Mouse (Mus musculus): ENCODE data around the gene Zfand3. TPM values are rescaled to one million over a fixed set of nuclear protein-coding genes. Genes with fewer than 3 reads are reported as not detected.

The Zfand3 gene
- polyA plus RNA-seq, 1 experiment from 2014 or later, result 62.8 TPM

DNA sequence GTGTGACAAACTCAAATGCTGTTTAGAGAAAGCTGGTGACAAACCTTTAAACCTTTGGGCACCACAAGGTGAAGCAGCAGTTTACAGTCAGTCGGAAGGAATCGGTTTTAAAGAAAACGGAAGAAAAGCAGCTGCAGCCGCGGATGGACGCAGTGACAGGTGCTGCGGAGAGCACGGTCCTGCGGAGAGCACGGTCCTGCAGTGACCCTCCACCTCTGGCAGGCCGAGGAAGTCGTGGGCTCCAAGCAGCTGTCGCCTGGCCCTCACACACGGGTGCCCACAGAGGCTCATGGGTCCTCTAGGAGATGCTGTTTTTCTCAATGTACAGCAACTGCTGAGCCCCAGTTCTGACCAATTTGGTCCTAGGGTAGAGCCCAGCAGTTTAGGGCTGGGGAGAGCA, 217.1 kb downstream of the Zfand3 start:
- Histone ChIP-seq H3K27me3 (ENCODE audit: low read depth, poor library complexity, severe bottlenecking) (no peaks in the 10 kb centered on the region), H3K9me3 (replicated peaks) (no peaks in the 10 kb centered on the region), H3K36me3 (peaks cover 6% of the 10 kb centered on the region; the same call in 1 of the 2 replicates), H3K4me1 (peaks cover 41% of the 10 kb centered on the region), H3K4me3 (no peak overlapping the region), H3K27ac (no peak overlapping the region)
- no peak for DNase-seq (ENCODE audit: low spot score)
- 84% methylated on average over 14 of the region's 14 CpGs for WGBS

DNA sequence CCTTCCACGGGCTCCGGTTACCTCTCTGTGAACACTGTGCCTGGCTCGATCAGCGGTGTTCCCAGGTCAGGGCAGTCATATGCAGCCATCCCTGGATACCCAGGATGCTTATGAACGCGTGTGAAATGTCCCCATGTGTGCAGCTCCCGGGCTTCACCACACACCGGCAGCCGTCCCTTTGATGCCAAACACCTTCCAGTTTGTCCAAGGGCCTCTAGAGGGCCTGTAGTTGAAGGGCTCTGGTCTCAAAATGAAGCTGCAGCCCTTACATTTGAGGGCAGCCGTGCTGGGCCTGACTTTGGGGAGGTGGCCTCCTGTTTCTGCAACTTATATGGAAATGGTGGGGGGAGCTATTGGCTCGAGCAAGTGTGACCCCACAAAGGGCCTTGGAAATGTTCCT, 217.8 kb downstream of the Zfand3 start:
- no peak overlapping the region for H3K27ac ChIP-seq
- H3K36me3 ChIP-seq, result peaks cover 6% of the 10 kb centered on the region; the same call in 1 of the 2 replicates
- H3K4me3 ChIP-seq, result no peak overlapping the region
- no peaks in the 10 kb centered on the region for H3K27me3 ChIP-seq (ENCODE audit: low read depth, poor library complexity, severe bottlenecking)
- no peaks in the 10 kb centered on the region for H3K9me3 ChIP-seq (replicated peaks)
- peaks cover 37% of the 10 kb centered on the region for H3K4me1 ChIP-seq
- DNase-seq (ENCODE audit: low spot score), result no peak
- 70% methylated on average over 11 of the region's 11 CpGs for WGBS

DNA sequence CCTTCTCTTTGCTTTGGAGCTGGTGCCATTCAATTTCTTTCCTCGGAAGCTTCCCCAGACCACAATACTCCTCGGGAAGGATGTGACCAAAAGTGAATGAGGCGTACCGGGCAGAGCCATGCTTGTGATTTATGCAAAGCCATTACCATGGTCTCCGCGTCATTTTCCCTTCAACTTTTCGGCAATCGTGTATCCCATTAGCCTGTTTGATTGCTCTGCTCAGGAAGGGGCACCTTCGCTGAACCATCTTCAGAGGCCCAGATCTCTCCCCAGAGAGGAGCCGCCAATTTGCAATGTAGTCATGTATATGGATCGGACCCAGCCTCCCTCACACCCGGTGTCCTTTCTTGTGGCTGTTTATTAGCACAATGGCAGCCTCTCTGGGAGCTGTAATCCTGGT, 218.3 kb downstream of the Zfand3 start:
- no peak overlapping the region for H3K4me3 ChIP-seq
- H3K27me3 ChIP-seq (ENCODE audit: low read depth, poor library complexity, severe bottlenecking), result no peaks in the 10 kb centered on the region
- H3K36me3 ChIP-seq, result peaks cover 6% of the 10 kb centered on the region; the same call in 1 of the 2 replicates
- no peaks in the 10 kb centered on the region for H3K9me3 ChIP-seq (replicated peaks)
- peaks cover 37% of the 10 kb centered on the region for H3K4me1 ChIP-seq
- 82% methylated on average over 12 of the region's 12 CpGs for WGBS
- DNase-seq (ENCODE audit: low spot score), result no peak
- no peak overlapping the region for H3K27ac ChIP-seq

DNA sequence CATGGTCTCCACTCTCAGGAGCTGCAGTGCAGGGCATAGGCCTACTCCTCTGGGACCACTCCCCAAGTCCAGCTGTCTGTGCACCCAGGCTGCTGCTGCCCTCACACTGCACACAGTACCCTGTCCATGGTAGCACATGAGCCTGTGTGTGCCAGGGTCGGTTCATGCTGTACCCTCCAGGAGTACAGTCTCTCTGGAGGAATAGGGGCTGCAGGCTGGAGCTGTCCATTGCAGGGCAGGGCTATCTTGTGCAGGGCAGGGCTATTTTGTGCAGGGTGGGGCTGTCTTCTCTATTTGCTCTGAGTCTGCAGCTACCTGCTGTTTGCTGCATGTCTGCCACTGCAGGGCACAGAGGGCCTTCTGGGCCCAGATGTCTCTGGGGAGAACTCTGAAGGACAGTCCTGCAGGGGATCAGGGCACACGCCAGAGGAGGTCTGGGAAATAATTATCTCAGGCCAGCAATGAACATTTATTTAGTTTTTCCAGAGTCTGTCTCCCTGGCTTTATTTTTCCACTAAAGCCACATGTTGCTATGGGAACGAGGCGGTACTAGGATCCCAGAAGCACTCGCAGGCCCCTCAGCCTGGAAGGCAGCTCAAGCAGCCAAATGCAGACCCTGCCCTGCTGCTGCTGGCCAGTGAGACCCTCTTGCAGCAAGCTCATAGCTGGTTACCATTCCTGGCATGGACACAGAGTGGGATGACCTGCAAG, 220.7 kb downstream of the Zfand3 start:
- no peaks in the 10 kb centered on the region for H3K36me3 ChIP-seq
- H3K9me3 ChIP-seq (replicated peaks), result no peaks in the 10 kb centered on the region
- 72% methylated on average over 5 of the region's 5 CpGs for WGBS
- H3K27ac ChIP-seq, result peak overlapping the region; percentile 46; the same call in 1 of the 2 replicates
- no peak for DNase-seq (ENCODE audit: low spot score)
- peaks cover 44% of the 10 kb centered on the region for H3K4me1 ChIP-seq
- no peaks in the 10 kb centered on the region for H3K27me3 ChIP-seq (ENCODE audit: low read depth, poor library complexity, severe bottlenecking)
- H3K4me3 ChIP-seq, result no peak overlapping the region

DNA sequence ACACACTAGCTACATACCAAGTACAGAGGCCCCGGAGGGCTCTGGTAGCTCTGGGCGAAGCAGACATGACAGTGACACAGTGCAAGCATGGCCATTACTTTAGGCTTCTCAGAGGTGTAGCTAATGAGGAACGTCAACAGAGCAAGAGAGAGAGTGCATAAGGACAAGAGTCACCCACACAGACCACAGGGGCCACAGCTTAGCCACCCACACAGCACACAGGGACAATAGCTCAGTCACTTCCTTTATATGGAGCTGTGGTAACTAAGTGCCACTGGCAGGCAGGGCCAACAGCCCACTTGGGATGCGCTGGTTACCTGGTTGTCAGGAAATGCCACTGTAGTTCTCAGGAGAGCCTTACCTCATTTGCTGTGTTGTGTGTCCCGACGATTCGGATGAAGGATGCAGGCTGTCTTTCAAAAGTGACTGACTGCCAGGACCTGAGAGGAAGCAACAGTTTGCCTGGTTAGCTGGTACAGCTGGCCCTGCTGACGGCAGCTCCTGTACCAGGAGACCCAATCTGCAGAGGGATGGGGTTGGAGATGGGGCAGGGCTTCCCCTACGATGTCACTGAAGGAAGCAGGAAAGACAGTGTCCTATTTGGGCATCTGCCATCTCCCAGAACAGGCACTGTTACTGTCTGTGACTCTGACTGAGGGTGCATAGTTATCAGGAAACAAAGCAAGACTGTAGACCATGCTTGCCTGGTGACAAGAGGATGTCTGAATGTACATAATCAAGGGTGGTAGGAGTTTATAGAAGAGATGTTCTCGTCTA, 224.1 kb downstream of the Zfand3 start:
- no peaks in the 10 kb centered on the region for H3K27me3 ChIP-seq (ENCODE audit: low read depth, poor library complexity, severe bottlenecking)
- no peak overlapping the region for H3K27ac ChIP-seq
- no peak for DNase-seq (ENCODE audit: low spot score)
- H3K36me3 ChIP-seq, result no peaks in the 10 kb centered on the region
- no peaks in the 10 kb centered on the region for H3K9me3 ChIP-seq (replicated peaks)
- no peak overlapping the region for H3K4me3 ChIP-seq
- 92% methylated on average over 10 of the region's 10 CpGs for WGBS
- H3K4me1 ChIP-seq, result peaks cover 38% of the 10 kb centered on the region

DNA sequence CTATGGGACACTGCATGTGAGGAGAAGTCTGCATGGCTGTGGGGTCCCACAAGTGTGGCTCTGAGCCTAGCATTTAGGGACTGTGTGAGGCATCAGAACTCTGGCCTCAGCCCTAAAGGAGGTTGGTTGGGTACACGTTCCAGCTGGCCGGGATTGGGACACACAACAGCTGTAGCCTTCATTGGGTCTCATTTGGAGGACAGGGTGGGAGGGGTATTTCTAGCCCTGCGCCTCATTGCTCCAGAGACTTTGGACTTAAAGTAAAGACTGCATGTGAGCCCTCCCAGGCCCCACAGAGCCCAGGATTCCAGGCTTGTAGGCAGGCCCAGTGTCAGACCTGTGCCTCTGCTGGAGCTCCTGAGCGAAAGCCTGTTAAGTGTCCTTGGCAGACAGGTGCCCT, 225.9 kb downstream of the Zfand3 start:
- WGBS, result 80% methylated on average over 4 of the region's 4 CpGs
- H3K9me3 ChIP-seq (replicated peaks), result no peaks in the 10 kb centered on the region
- no peaks in the 10 kb centered on the region for H3K27me3 ChIP-seq (ENCODE audit: low read depth, poor library complexity, severe bottlenecking)
- no peak overlapping the region for H3K4me3 ChIP-seq
- DNase-seq (ENCODE audit: low spot score), result no peak
- H3K36me3 ChIP-seq, result no peaks in the 10 kb centered on the region
- H3K4me1 ChIP-seq, result peaks cover 25% of the 10 kb centered on the region
- no peak overlapping the region for H3K27ac ChIP-seq

DNA sequence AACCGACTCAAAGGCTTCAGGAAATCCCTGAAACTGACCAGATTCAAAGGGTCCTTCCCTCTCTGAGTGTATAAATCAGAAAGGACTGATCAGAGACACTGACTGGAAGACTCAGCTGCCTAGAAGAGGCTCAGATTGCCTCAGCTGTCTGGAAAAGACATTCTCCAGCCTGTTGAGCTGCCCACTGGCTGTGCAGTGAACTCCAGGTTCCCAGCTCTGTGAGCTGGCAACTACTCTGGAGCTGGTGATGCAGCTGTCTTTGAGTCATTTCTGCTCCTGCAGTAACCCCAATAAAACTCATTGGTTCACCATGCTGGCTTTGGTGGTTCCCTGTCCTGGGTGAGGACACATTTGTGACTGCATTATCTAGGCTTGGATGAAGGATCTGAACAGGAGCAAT, 226.9 kb downstream of the Zfand3 start:
- Histone ChIP-seq H3K36me3 (no peaks in the 10 kb centered on the region), H3K9me3 (replicated peaks) (no peaks in the 10 kb centered on the region), H3K27me3 (ENCODE audit: low read depth, poor library complexity, severe bottlenecking) (no peaks in the 10 kb centered on the region), H3K27ac (no peak overlapping the region), H3K4me1 (peaks cover 16% of the 10 kb centered on the region; the same call in 1 of the 2 replicates), H3K4me3 (no peak overlapping the region)
- DNase-seq (ENCODE audit: low spot score), result no peak
- 93% methylated on average over 1 of the region's 1 CpGs for WGBS

DNA sequence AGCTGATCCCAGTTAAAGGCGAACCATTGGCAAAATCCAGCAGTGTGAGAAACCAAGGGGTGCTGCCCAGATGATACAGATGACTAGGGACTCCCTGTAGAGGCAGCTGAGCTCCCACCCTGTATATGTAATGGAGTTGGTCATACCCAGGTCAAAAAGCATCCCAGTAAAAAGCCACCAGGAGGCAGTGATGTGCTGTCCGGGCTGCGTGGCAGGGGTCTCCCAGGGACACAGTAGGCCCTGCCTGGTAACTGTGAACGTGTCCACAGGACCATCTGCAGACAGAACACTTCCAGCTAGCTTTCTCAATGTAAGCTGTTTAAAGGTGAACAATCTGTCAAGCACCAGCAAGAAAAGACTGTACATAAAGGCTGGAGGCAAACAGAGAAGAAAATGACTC, 228.2 kb downstream of the Zfand3 start:
- no peak overlapping the region for H3K27ac ChIP-seq
- no peaks in the 10 kb centered on the region for H3K27me3 ChIP-seq (ENCODE audit: low read depth, poor library complexity, severe bottlenecking)
- peaks cover 18% of the 10 kb centered on the region; the same call in 1 of the 2 replicates for H3K4me1 ChIP-seq
- no peaks in the 10 kb centered on the region for H3K9me3 ChIP-seq (replicated peaks)
- no peak overlapping the region for H3K4me3 ChIP-seq
- DNase-seq (ENCODE audit: low spot score), result peak; percentile 56
- H3K36me3 ChIP-seq, result no peaks in the 10 kb centered on the region
- WGBS, result 62% methylated on average over 4 of the region's 4 CpGs

DNA sequence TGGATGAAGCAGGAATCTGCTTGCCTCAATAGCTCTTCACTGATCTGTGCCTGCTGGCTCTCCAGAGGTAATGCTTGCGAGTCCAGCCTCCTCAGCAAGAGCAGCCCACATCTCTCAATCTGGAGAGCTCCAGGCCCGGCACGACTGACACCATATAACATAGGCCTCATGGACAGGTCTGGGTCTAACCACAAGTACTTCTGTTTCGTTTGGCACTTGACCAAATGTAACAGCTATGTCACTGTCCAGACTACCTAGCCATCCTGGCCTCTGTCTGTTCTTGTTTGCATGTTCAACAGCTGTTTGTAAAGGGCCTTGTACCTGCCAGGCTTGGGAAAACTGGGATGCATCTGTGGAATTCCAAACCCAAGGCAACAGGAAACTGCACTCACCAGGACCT, 230.8 kb downstream of the Zfand3 start:
- Histone ChIP-seq H3K4me3 (no peak overlapping the region), H3K9me3 (replicated peaks) (no peaks in the 10 kb centered on the region), H3K27ac (no peak overlapping the region), H3K27me3 (ENCODE audit: low read depth, poor library complexity, severe bottlenecking) (no peaks in the 10 kb centered on the region), H3K36me3 (no peaks in the 10 kb centered on the region), H3K4me1 (peaks cover 12% of the 10 kb centered on the region; the same call in 1 of the 2 replicates)
- 84% methylated on average over 4 of the region's 4 CpGs for WGBS
- DNase-seq (ENCODE audit: low spot score), result no peak

DNA sequence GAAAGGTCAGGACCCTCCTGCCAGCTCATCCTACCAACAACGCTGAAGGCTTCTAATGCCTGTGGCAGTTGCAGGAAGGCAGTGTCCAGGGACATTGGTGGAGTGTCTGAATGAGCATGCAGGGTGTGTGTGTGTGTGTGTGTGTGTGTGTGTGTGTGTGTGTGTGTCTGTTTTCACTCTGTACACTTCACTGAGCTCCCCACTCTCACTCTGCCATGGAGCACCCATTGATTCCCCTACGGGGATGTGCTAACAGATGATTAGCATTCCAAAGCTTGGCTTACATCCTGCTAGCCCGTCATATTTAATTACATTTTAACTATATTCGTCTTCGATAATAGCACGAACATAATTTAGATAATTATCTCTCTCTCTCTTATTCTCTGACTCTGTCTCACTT, 232.1 kb downstream of the Zfand3 start:
- no peak overlapping the region for H3K4me3 ChIP-seq
- no peak for DNase-seq (ENCODE audit: low spot score)
- H3K9me3 ChIP-seq (replicated peaks), result no peaks in the 10 kb centered on the region
- H3K4me1 ChIP-seq, result peaks cover 15% of the 10 kb centered on the region; the same call in 1 of the 2 replicates
- no peak overlapping the region for H3K27ac ChIP-seq
- 85% methylated on average over 6 of the region's 6 CpGs for WGBS
- H3K36me3 ChIP-seq, result no peaks in the 10 kb centered on the region
- no peaks in the 10 kb centered on the region for H3K27me3 ChIP-seq (ENCODE audit: low read depth, poor library complexity, severe bottlenecking)

DNA sequence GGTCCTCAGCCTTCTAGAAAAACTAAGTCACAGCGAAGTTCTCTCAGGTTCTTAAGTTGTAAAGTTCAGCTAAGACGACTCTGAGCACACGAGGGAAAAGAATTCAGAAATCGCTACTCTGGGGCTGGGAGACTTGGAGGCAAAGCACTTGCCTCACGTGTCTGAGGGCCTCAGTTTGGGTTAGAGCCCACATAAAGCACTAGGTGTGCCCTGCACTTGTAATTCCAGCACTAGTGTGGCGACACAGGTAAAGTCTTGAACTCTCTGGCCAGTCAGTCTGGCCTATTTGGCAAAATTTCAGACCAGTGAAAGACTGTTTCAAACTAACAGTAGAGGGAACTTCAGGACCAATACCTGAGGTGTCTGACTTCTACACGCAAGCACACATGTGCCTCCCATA, 233.1 kb downstream of the Zfand3 start:
- Histone ChIP-seq H3K4me1 (peaks cover 22% of the 10 kb centered on the region; the same call in 1 of the 2 replicates), H3K36me3 (no peaks in the 10 kb centered on the region), H3K27ac (no peak overlapping the region), H3K4me3 (no peak overlapping the region), H3K9me3 (replicated peaks) (no peaks in the 10 kb centered on the region), H3K27me3 (ENCODE audit: low read depth, poor library complexity, severe bottlenecking) (no peaks in the 10 kb centered on the region)
- DNase-seq (ENCODE audit: low spot score), result no peak
- WGBS, result 89% methylated on average over 7 of the region's 7 CpGs

DNA sequence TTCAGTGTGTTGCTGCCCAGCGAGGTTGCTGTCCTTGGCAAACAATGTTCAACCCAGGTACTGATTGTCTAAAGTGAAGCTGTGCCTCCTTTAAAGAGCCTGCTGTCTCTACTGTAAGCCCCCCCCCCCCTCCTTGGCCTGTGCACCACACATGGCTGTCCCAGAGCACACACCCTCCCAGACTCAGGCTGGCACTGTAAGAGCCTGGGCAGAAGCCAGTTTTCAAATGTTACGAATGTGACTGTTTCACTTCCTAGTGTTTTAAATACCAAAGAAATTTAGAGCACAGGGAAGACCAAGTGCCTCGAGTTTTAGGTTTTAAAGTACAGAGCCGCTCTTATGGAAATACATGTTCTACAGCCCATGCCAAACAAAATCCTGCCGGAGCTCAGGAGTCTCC, 234.9 kb downstream of the Zfand3 start:
- Histone ChIP-seq H3K4me1 (peaks cover 31% of the 10 kb centered on the region), H3K27me3 (ENCODE audit: low read depth, poor library complexity, severe bottlenecking) (no peaks in the 10 kb centered on the region), H3K9me3 (replicated peaks) (no peaks in the 10 kb centered on the region), H3K27ac (no peak overlapping the region), H3K36me3 (no peaks in the 10 kb centered on the region), H3K4me3 (no peak overlapping the region)
- 93% methylated on average over 5 of the region's 5 CpGs for WGBS
- DNase-seq (ENCODE audit: low spot score), result no peak

DNA sequence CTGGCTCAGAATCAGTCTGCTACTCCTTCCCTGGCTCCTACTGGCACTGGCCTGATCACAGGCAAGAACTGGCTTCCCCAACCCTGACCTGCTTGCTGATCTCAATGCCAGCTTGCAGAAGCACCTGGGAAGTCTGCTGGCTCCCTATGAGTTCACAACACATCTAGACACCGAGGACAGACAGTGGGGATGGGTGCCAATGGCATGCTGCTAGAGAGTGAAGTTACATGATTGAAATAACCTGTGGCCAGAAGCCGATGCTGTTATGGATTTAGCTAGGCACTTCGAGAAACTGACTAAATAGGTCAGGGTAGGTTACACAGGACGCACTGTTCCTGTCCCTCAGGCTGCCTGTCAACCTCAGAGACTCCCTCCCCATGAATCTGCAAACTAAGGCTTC, 236.1 kb downstream of the Zfand3 start:
- H3K4me1 ChIP-seq, result peaks cover 43% of the 10 kb centered on the region
- H3K27me3 ChIP-seq (ENCODE audit: low read depth, poor library complexity, severe bottlenecking), result no peaks in the 10 kb centered on the region
- no peaks in the 10 kb centered on the region for H3K36me3 ChIP-seq
- DNase-seq (ENCODE audit: low spot score), result no peak
- H3K9me3 ChIP-seq (replicated peaks), result no peaks in the 10 kb centered on the region
- 85% methylated on average over 4 of the region's 4 CpGs for WGBS
- no peak overlapping the region for H3K4me3 ChIP-seq
- no peak overlapping the region for H3K27ac ChIP-seq

Measured in limb, embryonic 10.5 days (tissue).